Mouse (Mus musculus) left cerebral cortex, postnatal 25 days (tissue): Measurements from ENCODE around the gene Kcnk5. TPM values are rescaled to one million over a fixed set of nuclear protein-coding genes. Genes with fewer than 3 reads are reported as not detected.

Source experiments
- DNase-seq, 2 experiments: peaks; one replicate each; pipeline ENCODE4 v3.0.0; 2022; ENCODE audit warnings: low spot score in 2 of 2, mixed read lengths in 1 of 2
- intact Hi-C: fragments of 180-260 bp; cut with DNase I; formaldehyde crosslinking; loops from one replicate; pipeline ENCODE4 v1.15.1; 2025
- total RNA-seq, 2 experiments: library from RNA; stranded (reverse); gene quantifications; 2 replicates each; pipeline ENCODE4 v1.2.3; 2021

Gene Kcnk5
- total RNA-seq, 2 experiments from 2014 or later, result 0.18 to 0.37 TPM

DNA sequence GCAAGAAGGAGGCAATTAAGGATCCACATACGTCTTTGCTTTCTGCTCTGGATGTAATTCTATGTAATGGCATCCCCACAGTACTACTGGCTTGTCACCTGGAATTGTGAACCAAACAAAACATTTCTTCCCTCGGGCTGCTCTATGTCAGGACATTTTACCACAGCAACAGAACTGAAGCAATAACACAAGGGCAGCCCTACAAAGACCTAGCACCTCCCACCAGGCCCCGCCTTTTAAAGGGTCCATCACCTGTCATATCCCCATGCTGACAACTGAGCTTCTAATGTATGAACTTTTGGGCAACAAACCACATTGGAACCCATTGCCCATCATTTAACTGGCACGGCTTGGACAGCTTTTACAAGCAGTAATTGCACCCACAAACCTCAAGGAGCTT is 21.7 kb upstream of the Kcnk5 start:
- intact Hi-C loops, result no loop called here
- DNase-seq, result no peak

DNA sequence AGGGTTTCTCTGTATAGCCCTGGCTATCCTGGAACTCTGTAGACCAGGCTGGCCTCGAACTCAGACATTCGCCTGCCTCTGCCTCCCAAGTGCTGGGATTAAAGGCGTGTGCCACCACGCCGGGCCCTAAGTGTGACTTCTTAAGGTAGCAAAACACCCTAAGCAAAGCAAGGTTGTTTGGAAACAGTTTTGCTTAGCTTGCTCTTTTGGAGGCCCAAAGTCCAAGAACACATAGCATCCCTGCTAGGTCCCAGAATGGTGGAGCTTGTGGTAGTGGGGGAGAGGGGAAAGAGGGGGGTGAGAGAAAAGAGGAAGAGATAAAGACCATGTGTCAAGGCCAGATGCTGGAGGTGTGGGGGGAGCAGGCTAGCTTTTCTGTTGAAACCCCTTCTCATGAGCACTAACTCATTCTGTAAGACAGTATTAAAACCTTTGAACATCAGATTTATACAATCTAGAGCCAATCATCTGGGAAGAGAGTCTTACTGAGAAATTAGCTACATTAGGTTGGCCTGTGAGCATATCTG is 21.1 kb upstream of the Kcnk5 start:
- intact Hi-C loops, result no loop called here
- DNase-seq, result no peak

DNA sequence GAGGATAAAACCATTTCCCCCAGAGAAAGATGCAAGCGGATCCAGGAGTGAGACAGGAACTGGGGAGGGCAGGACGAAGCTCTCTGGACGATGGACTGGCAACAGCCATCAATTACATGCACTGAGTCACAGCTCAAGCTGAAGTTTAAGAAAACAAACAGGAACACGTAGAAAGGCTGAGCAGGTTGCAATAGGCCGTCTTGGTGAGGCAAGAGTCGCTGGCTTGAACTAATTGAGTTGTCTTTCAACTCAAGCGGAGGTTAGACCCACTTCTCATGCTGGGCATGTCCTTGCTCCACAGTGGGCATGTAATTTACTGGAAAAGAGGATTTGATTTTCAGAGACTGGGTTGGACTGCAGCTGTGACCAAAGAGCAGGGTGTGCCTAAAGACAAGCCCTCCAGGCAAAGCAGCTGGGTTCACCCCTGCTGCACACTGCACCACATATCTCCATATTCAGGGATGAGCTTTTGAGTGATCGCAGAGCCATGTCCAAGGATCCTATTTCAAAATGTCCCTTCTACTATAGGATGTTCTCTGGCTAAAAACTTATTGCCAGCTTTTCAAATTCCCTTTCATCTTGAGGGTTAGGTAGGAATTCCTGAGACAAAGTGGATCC is 19.6 kb upstream of the Kcnk5 start:
- no peak for DNase-seq
- intact Hi-C loops, result no loop called here

DNA sequence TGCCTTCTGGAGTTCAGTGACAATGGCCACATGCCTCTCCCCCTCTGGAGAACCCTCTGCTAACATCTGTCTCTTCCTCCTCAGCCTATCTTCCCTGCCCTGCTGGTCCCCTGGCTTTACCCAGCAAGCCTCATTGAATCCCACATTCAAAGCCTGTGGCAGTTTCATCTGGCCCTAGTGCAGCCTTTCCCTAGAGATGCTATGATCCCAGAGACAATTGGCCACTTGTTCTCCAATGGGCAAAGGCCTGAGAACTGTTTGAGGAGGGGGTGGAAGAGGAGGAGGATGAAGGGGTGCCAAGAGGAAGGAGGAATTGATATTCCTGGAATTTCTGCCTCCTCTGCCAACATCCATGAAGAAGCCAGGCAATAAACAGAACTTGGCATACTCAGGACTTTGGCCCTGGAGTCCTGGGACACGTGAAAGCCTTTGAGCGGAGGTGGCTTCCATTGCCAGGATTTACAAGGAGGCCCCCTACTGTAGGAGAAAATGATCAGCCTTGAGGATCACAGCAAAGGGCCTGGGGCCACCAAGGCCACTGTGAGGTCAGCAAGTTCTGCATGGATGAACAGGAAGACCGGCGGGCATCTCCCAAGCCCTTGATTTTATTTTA is 11.6 kb upstream of the Kcnk5 start:
- no peak for DNase-seq
- intact Hi-C loops, result loop anchor here (5.0 kb wide), 1 partner anchor 71 kb away; no protein-coding TSS in a partner anchor

DNA sequence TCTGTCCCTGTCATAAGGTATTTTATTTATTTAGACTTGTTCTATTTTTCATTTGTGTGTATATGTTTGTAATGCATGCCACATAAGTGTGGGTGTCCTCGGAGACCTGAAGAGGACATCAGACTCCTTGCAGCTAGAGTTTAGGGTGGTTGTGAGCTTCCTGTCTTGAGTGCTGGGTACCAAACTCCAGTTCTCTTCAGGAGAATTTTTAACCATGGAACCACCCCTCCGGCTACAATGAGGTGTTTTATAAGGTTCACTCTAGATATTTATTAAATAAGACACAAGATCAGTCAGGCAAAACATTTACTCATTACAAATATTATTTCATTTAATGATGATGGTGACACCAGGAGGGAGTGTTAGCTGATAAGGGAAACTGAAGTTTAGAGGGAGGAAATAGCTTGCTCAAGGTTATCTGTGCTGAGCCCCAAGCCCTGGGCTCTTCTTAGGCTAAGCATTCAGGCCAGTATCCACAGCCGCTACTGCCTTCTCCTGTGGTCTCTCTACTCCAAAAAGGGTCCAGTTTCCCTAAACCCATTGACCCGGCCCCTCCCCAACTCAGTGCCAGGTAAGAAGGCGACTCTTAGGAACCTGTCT is 9.6 kb upstream of the Kcnk5 start:
- intact Hi-C loops, result loop anchor here (5.0 kb wide), 1 partner anchor 69 kb away; no protein-coding TSS in a partner anchor
- DNase-seq, result no peak

DNA sequence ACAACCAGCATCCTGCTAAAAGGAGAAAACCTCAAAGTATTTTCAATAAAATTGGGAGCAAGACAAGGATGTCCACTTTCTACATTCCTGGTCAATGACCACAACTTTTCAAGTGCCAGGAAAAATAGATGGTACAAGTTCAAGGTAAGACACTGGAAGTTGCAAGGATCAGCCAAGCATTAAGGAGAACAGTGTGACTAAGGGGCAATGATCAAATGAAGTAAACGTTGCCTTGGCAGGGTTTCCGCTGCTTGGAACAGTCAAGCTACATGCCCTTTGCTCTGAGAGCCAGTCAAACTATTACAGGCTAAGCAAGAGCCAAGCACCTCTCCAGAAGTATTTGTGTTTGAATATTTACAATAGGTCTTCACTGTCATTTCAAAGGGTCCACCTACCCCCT is 8.1 kb upstream of the Kcnk5 start:
- no peak for DNase-seq
- intact Hi-C loops, result loop anchor here (5.0 kb wide), 2 partner anchors 67 to 73 kb away; no protein-coding TSS in a partner anchor

DNA sequence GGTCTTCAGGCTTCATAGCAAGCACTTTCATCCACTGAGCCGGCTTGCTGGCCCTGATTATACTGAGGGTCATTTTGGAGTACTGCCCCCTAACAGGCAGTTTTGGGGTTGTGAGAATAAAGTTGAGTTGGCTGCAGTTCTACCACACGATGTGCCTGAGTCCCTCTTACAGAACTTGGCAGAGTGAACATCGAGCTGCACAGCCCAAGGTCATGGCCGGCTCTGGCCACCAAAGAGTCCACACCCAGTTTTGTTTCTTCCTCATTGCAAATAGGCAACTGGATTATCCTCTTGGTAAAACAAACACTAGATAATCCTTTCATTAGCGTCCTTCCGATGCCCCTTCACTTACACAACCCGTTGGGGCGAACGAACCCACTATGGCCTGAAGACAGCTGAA is 3.8 kb upstream of the Kcnk5 start:
- intact Hi-C loops, result loop anchor here (5.0 kb wide), 1 partner anchor 77 kb away; no protein-coding TSS in a partner anchor
- no peak for DNase-seq

GRCm38 (mm10) chr14:20183701-20184100 is 2.1 kb upstream of the Kcnk5 start:
- intact Hi-C loops, result no loop called here
- DNase-seq, result no peak

DNA sequence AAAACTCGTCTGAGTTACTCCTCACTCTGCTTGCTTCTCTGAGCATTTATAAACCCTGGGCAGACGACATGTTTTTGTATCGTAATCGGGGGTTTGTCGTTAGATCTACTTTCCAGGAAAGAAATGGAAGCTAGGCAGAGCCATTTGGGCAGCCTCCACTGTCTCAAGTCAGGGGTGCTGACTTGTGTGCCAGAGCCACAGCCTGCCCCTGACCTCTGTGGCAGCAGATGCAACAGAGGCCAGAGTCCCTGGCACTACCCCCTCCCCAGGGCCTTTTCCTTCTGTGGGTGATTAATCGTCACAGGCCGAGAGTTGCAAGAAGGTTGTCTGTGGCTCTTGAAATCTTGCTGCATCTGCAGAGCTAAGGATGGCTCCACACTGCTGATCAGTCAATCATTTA is 987 bp upstream of the Kcnk5 start:
- no peak for DNase-seq
- intact Hi-C loops, result no loop called here

GRCm38 (mm10) chr14:20180751-20181162 is 852 bp downstream of the Kcnk5 start:
- no peak for DNase-seq
- intact Hi-C loops, result no loop called here

GRCm38 (mm10) chr14:20180304-20180703 is 1.3 kb downstream of the Kcnk5 start:
- DNase-seq, result no peak
- intact Hi-C loops, result no loop called here

DNA sequence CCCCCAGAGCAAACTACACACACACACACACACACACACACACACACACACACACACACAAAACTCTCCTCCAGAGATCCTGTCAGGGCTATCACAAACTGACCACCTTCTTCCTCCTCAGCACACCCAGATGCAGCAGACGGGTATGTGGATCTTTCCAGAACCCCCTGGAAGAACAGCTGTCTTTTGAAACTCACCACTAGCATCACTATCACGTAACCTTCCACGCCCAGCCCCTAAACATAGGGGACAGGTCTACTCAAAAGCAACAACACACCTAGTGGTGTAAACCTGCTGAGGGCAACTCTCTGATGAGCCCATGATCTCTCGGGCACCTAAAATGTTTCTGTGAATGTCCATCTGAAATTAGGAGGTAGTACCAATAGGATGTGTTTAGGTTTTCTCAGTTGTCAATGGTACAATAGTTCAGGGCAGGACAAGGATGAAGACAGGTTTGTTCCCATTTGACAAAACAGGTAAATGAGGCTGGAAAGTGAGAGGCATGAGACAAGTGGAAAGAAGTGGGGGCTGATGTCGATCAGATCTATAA is 1.8 kb downstream of the Kcnk5 start:
- no peak for DNase-seq
- intact Hi-C loops, result no loop called here

DNA sequence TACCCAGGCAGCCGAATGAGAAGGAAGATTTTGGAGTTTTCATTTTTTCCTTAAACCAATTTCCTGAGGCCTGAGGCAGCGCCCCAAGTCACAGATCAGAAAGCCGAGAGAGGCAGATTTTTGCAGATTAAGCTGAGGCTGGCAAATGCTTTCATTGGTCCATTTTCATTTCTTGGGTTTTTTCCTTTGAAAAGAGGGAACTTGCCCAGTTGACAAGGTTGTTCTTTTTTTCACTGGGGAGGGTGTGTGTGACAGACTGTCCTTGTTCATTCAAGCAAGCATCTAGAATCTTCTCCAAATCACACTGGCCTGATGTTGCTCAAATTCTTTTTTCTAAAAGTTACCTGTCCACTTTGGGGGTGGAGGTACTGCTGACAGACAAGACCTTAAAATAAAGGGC is 2.5 kb downstream of the Kcnk5 start:
- no peak for DNase-seq
- intact Hi-C loops, result no loop called here

GRCm38 (mm10) chr14:20178593-20178992 is 3.0 kb downstream of the Kcnk5 start:
- intact Hi-C loops, result no loop called here

DNA sequence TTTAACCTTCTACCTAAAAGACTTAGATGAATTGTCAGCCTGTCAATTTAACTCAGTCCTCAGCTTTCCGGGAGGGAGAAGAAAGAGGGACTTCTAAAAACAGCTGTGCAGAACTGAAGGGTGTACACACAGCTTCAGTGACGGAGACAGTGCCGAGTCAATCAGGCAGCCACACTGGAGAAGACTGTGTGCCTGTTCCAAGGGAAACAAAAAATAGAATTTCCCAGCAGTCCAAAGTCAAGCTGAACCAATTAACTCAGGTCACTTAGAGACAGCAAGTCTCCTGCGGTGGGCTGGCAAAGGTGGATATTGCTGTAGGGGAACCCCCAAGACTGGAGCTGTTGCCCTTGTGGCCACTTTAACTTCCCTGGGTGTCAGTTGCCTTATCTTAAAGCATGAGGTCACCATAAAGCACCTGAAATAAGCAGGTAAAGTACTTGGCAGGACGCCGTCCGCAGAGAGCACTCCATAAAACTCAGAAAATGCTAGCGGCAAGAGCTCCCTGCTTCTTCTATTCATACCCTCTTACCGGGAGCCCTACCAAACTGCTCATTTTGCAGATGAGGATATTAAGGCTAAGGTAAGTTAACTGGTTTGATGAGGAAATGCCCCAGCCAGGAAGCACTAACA is 4.0 kb downstream of the Kcnk5 start:
- no peak for DNase-seq
- intact Hi-C loops, result no loop called here

More at GRCm38 (mm10) chr14:20178593-20178992, 3.0 kb downstream of the Kcnk5 start:
- no peak for DNase-seq

DNA sequence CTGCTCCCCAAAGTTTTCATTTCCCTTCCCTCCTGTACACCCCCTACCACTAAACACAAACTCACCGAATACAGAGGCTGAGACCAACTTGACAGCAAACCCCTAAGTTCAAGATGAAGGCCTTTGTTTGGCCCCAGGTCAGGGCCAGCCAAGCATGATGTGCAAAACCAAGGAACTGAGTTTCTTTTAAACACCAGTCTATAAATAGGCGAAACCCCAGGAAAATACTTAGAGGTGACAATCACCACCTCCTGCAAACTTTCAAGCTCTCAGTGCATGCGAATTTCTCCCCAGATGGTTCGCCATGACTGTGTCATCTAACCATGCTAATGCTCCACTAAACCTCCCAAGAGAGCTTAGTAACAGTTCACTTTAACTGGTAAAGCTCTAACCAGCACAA is 5.9 kb downstream of the Kcnk5 start:
- no peak for DNase-seq
- intact Hi-C loops, result no loop called here

DNA sequence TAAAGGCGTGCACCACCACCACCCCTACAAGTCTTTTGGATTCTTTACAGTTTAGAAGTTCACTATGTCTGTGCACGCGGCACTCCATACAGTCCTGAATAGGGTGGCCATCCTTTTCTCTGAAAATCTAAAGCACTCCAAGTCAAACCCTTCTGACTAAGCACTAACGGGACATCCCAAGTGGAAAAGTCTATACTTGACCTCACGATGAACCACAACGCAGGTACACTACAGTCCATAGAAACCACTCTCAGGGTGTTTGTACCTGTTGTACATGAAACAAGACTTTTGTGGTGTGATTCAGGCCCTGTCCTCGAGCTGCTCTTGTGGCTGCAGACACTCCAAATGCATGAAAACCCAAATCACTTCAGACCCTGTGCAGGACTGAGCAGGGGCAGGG is 6.5 kb downstream of the Kcnk5 start:
- intact Hi-C loops, result no loop called here
- DNase-seq, result no peak

- no peak for DNase-seq
- intact Hi-C loops, result no loop called here
These were observed 6.9 kb downstream of the Kcnk5 start for GRCm38 (mm10) chr14:20174696-20175095.

- DNase-seq, result no peak
- intact Hi-C loops, result no loop called here
These were observed 7.6 kb downstream of the Kcnk5 start for GRCm38 (mm10) chr14:20173873-20174490.

- DNase-seq, result no peak
- intact Hi-C loops, result no loop called here
These were observed 8.7 kb downstream of the Kcnk5 start for GRCm38 (mm10) chr14:20172924-20173323.
